In the genomic region with DNA sequence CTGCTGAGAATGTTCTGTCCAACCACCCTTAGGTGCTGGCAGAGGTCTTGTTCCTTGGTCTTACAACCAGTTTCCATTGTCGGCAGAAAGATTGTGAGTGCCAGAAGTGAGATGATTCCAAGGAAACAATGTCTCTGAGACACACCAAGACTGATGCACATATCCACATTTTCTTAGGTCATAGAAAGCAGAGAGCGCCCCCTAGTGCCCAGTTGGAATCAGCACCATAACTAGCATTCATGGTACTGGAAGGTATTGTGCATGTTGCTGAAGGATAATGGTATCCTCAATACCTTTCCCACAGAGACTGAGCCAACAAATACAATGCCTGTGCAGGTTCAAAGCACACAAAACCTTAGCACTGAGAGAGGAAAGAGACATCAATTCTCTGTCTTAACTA, we compare ENCODE assay signal across 9 mouse cellular contexts.
A peak's percentile ranks its signal among the peaks of the same experiment; 100 is the strongest.
DNase-seq lines count a peak whose midpoint lies in the region; ATAC-seq lines count a peak whose summit lies in the region.
"Had no signal": no experiment of that assay in that cellular context is flagged by ENCODE, and none has a peak within 500 bp of the region (broad histone marks: within the 10 kb centered on the region; RNA-seq: fewer than 3 reads in every experiment).

No protein-coding gene starts in this region.

- no peak for DNase-seq in cerebellum, adult 11 months
- peak; percentile 26 for DNase-seq in urinary bladder, postnatal 14 days (ENCODE audit: low spot score)
- DNase-seq in urinary bladder, adult 2 months (ENCODE audit: low spot score), result no peak
- DNase-seq in forebrain, embryonic 14.5 days (ENCODE audit: low spot score), result peak; percentile 66
- DNase-seq in layer of hippocampus, adult 18-20 months (ENCODE audit: low spot score in 2 of 2), result peak; percentile 28 to 74
- DNase-seq in neural tube, embryonic 11.5 days (ENCODE audit: low spot score), result peak; percentile 71
- DNase-seq in spleen, postnatal 36 days (ENCODE audit: low spot score in 2 of 2), result no peak

- no peaks in the 10 kb centered on the region for H3K36me3 ChIP-seq in forebrain, embryonic 14.5 days (ENCODE audit: control insufficient read depth, insufficient read depth, low read length)
- no peaks in the 10 kb centered on the region for H3K36me3 ChIP-seq in neural tube, embryonic 11.5 days (ENCODE audit: control insufficient read depth, insufficient read depth, low read length)

- H3K4me3 ChIP-seq in forebrain, embryonic 14.5 days (ENCODE audit: low read depth, low read length), result no peak overlapping the region
- H3K4me3 ChIP-seq in neural tube, embryonic 11.5 days (ENCODE audit: low read depth, low read length), result no peak overlapping the region

- H3K9ac ChIP-seq in forebrain, embryonic 14.5 days (ENCODE audit: low read length), result no peak overlapping the region
- no peak overlapping the region for H3K9ac ChIP-seq in neural tube, embryonic 11.5 days (ENCODE audit: low read length)

- H3K4me2 ChIP-seq in forebrain, embryonic 14.5 days (ENCODE audit: low read length), result no peak overlapping the region
- no peak overlapping the region for H3K4me2 ChIP-seq in neural tube, embryonic 11.5 days (ENCODE audit: low read depth)

- 0 out of 2 replicates have a peak, but pooled peaks have one; percentile 36 for ATAC-seq in cerebellum, adult (ENCODE audit: insufficient number of reproducible peaks, low FRiP score, low TSS enrichment)
- 0 out of 2 replicates have a peak, but pooled peaks have one; percentile 48 for ATAC-seq in forebrain, embryonic 14.5 days
- peak; percentile 38; the same call in 1 of the 2 replicates for ATAC-seq in neural tube, embryonic 11.5 days (ENCODE audit: insufficient read depth, low FRiP score, low TSS enrichment)

- no peak overlapping the region for H3K27ac ChIP-seq in forebrain, embryonic 14.5 days (ENCODE audit: low read depth, low read length)
- no peak overlapping the region for H3K27ac ChIP-seq in neural tube, embryonic 11.5 days (ENCODE audit: low read depth, low read length)
- H3K27ac ChIP-seq: macrophage had no signal

- WGBS in forebrain, embryonic 14.5 days, result 13% methylated on average over 2 of the region's 2 CpGs
- WGBS in neural tube, embryonic 11.5 days, result 26% methylated on average over 2 of the region's 2 CpGs

- no peaks in the 10 kb centered on the region for H3K4me1 ChIP-seq in forebrain, embryonic 14.5 days (ENCODE audit: control insufficient read depth, insufficient read depth, low read length)
- no peaks in the 10 kb centered on the region for H3K4me1 ChIP-seq in neural tube, embryonic 11.5 days (ENCODE audit: control insufficient read depth, insufficient read depth, low read length)

- no peaks in the 10 kb centered on the region for H3K9me3 ChIP-seq in forebrain, embryonic 14.5 days (replicated peaks; ENCODE audit: control insufficient read depth, low read length)
- H3K9me3 ChIP-seq in neural tube, embryonic 11.5 days (ENCODE audit: control insufficient read depth, low read length), result no peaks in the 10 kb centered on the region

- H3K27me3 ChIP-seq in forebrain, embryonic 14.5 days (replicated peaks; ENCODE audit: control insufficient read depth, insufficient read depth, low read length), result no peaks in the 10 kb centered on the region
- H3K27me3 ChIP-seq in neural tube, embryonic 11.5 days (ENCODE audit: control insufficient read depth, insufficient read depth, low read length), result no peaks in the 10 kb centered on the region

Comparison
In these comparisons a context has a peak if more than half of its experiments do, and no peak if none do; other contexts are left out.
1. DNase-seq: peak in urinary bladder, postnatal 14 days (single experiment), forebrain, embryonic 14.5 days (single experiment), layer of hippocampus, adult 18-20 months (2 of 2) and neural tube, embryonic 11.5 days (single experiment); none in cerebellum, adult 11 months (single experiment), urinary bladder, adult 2 months (single experiment) and spleen, postnatal 36 days (0 of 2).
2. Peak in every context shown above with its lines, with median percentiles within 50 percentile points of each other: ATAC-seq.